Mouse (Mus musculus): Measurements from ENCODE around the gene Trcg1. TPM values are rescaled to one million over a fixed set of nuclear protein-coding genes. Genes with fewer than 3 reads are reported as not detected.

Gene Trcg1
- total RNA-seq, 4 experiments from 2014 or later, result not detected

DNA sequence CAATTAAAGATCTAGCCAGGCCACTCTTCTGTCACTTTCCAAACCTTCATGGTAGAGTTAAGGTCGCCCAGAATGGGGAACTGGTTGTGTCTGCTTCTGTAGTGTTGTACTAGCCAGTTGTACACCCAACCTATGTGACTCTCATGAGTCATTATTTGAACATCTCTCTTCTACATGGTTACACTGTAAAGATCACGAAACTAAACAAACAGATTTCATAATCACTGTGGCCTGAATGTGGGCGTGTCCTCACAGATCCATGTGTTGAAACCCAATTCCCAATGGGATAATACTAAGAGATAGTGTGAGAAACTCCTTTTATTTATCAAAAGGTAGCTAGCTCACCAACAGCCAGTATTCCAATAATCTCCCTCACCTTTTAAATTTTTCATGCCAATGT is 59.3 kb downstream of the Trcg1 start:
- no peak for DNase-seq (ENCODE audit: low spot score in 2 of 2)

DNA sequence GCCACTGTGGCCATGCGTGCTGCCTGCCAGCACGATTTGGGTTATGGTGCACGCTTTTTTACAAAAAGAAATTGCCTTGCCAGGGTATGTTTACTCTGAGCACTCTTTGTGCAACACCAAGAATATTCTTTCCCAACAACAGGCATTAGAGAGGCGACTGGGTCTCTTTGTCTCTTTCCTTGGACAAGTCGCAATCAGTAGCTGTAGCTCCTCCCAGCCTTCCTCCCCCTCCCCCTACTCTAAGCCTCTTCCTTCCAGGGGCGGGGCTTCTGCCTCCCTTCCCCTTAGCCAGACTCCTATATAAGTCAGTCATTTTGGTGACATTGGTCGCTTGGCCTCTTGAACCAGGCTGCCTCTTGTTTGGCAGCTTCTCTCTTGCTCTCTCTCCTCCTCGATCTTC is 59.9 kb downstream of the Trcg1 start:
- DNase-seq (ENCODE audit: low spot score in 2 of 2), result no peak

DNA sequence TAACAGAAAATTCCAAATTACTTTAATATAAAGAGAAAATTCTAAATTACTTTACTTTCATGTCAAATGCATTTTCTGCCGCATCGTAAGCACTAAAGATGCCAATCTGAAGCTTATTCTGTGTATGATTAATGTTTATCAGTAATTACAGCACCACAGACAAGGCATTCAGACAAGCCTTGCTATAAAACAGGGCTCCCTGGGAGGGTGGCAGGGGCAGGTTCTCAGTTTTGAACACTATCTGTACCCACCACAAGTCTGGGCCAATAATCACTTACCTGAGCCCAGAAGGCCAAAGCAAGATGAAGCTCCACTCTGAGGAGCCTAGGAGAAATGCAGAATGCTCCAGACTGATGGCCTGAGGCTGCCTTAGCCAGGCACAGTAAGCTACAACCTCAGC is 61.6 kb downstream of the Trcg1 start:
- no peak for DNase-seq (ENCODE audit: low spot score in 2 of 2)

Other genes starting within 250 kb of the Trcg1 start
- 10 to 100 TPM; 24.8 to 31.1 (median 28.4) TPM for gene Ptpn9, start 241.6 kb upstream of the Trcg1 start, total RNA-seq (2022)
- gene Sin3a, start 164.5 kb upstream of the Trcg1 start, total RNA-seq (2022), result 10 to 100 TPM; 26.9 to 48.2 (median 41.3) TPM
- gene Man2c1, start 105.9 kb upstream of the Trcg1 start, total RNA-seq (2022), result 100 to 1,000 TPM; 153 to 212 (median 175) TPM
- gene Neil1, start 88.3 kb upstream of the Trcg1 start, total RNA-seq (2022), result 10 to 100 TPM in 1 of 4 experiments, 1 to 10 TPM in 3; 9.4 to 10.4 (median 9.8) TPM
- 10 to 100 TPM; 89.4 to 97.5 (median 92.1) TPM for gene Commd4, start 78.2 kb upstream of the Trcg1 start, total RNA-seq (2022)
- gene 1700017B05Rik, start 26.1 kb downstream of the Trcg1 start, total RNA-seq (2022), result 10 to 100 TPM; 25.0 to 43.8 (median 34.1) TPM
- gene Ppcdc, start 203.6 kb downstream of the Trcg1 start, total RNA-seq (2022), result 10 to 100 TPM; 16.1 to 26.1 (median 23.2) TPM
- gene Scamp5, start 231.5 kb downstream of the Trcg1 start, total RNA-seq (2022), result 100 to 1,000 TPM; 361 to 395 (median 373) TPM

All from layer of hippocampus, adult 8-10 months (tissue).